Mouse (Mus musculus): ENCODE results near the gene Rab7. TPM values are rescaled to one million over a fixed set of nuclear protein-coding genes. Genes with fewer than 3 reads are reported as not detected.

The Rab7 gene
- total RNA-seq, 2 experiments from 2014 or later, result 93.7 to 265 TPM

Other genes starting within 250 kb of the Rab7 start
- gene Rab43, start 233.1 kb downstream of the Rab7 start, total RNA-seq (2015), result 12.7 and 17.9 TPM in 2 replicates
- gene Rab43, start 233.1 kb downstream of the Rab7 start, total RNA-seq (2017), result 3.5 and 5.1 TPM in 2 replicates
- gene Gm45140, start 209.5 kb downstream of the Rab7 start, total RNA-seq (2015), result 2.2 and 3.7 TPM in 2 replicates
- 17.4 and 19.9 TPM in 2 replicates for gene Gm45140, start 209.5 kb downstream of the Rab7 start, total RNA-seq (2017)
- 27.8 and 32.1 TPM in 2 replicates for gene Isy1, start 206.5 kb downstream of the Rab7 start, total RNA-seq (2015)
- 115 and 136 TPM in 2 replicates for gene Isy1, start 206.5 kb downstream of the Rab7 start, total RNA-seq (2017)
- 670 and 676 TPM in 2 replicates for gene Cnbp, start 194.2 kb downstream of the Rab7 start, total RNA-seq (2015)
- gene Cnbp, start 194.2 kb downstream of the Rab7 start, total RNA-seq (2017), result 953 and 1,115 TPM in 2 replicates
- gene Copg1, start 157.5 kb downstream of the Rab7 start, total RNA-seq (2015), result 40.1 and 43.2 TPM in 2 replicates
- 67.2 and 75.4 TPM in 2 replicates for gene Copg1, start 157.5 kb downstream of the Rab7 start, total RNA-seq (2017)
- 20.9 and 25.5 TPM in 2 replicates for gene Hmces, start 131.3 kb downstream of the Rab7 start, total RNA-seq (2015)
- 34.5 and 37.8 TPM in 2 replicates for gene Hmces, start 131.3 kb downstream of the Rab7 start, total RNA-seq (2017)
- gene H1fx, start 63.6 kb downstream of the Rab7 start, total RNA-seq (2015), result 2.4 and 2.8 TPM in 2 replicates
- gene H1fx, start 63.6 kb downstream of the Rab7 start, total RNA-seq (2017), result 0.68 and 1.7 TPM in 2 replicates
- gene Rpn1, start 39.2 kb upstream of the Rab7 start, total RNA-seq (2015), result 200 and 205 TPM in 2 replicates
- gene Rpn1, start 39.2 kb upstream of the Rab7 start, total RNA-seq (2017), result 385 and 395 TPM in 2 replicates
- 11.2 and 19.8 TPM in 2 replicates for gene Gata2, start 148.6 kb upstream of the Rab7 start, total RNA-seq (2015)
- 6.0 and 10.1 TPM in 2 replicates for gene Gata2, start 148.6 kb upstream of the Rab7 start, total RNA-seq (2017)
- not detected in 2 replicates for gene Dnajb8, start 177.0 kb upstream of the Rab7 start, total RNA-seq (2015)
- not detected in 2 replicates for gene Dnajb8, start 177.0 kb upstream of the Rab7 start, total RNA-seq (2017)